Mouse (Mus musculus): Measurements from ENCODE around the gene Arap1.

Arap1 gene

DNA sequence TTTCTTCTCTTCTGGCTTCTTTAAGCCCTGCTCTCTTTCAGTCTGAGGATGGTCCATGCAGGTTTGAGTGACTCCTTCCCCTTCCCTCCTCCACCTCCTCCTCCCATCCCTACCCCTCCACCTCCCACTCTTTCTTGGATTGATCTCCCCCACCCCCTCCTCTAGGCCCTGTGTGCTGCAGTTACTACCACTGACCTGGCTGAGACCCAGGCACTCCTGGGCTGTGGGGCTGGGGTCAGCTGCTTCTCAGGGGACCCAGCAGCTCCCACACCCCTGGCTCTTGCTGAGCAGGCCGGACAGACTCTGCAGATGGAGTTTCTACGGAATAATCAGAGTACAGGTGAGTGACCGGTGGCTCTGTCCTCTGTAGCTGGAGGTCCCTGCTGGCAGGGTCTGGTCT, 46.7 kb downstream of the Arap1 start:
- DNase-seq (ENCODE audit: low read depth, low spot score) = no peak

DNA sequence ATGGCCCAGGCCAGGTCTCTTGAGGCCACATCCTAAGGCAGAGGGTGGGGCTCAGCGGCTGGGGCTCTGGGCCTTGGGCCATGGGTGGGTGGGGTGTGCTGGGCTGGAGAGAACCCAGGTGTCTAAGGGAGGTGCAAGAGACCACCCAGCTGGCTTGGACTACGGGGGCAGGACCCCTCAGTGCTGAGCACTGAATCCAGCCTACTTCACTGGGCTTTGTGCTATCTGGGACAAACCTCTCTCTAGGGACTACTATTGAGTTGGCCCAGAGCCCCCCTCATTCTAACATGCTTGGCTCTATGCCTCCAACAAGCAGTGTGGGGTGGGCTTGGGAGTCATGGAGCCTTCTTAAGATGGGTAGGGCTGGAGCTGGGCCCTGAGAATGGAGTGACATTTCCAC, 47.6 kb downstream of the Arap1 start:
- DNase-seq (ENCODE audit: low read depth, low spot score) = no peak

DNA sequence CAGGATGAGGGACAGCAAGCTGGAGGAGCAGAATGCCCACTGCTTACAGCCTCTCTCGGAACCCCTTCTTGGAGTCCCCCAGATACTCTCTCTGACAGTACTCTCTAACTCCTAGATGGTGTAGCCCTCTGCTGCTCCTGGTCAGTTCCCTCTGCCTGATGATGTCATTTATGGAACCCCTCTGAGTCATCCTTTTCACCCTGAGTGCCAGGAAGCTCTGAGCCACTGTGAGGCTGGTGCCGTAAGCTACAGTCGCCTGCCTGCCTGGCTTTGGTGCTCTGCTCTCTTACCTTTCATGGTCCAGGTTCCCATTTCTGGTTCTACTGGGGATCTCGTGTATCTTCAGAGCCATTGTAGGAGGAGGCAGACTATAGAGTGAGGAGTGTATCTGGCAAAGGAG, 49.3 kb downstream of the Arap1 start:
- DNase-seq (ENCODE audit: low read depth, low spot score) = no peak

DNA sequence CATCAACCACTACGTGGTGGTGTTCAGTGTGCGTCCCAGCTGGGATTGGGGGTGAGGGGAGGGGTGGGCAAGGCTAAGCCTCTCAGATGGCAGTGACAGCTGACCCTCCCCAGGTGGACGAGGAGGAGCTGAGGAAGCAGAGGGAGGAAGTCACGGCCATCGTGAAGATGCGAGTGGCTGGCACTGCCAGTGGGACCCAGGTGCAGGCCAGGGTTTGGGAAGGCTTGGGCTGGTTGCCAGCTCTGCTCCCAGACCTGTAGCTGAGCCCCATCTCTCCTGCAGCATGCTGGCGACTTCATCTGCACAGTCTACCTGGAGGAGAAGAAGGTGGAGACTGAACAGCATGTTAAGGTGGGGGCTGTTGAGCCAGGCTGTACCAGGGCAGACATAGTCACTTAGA, 53.6 kb downstream of the Arap1 start:
- DNase-seq (ENCODE audit: low read depth, low spot score) = no peak

DNA sequence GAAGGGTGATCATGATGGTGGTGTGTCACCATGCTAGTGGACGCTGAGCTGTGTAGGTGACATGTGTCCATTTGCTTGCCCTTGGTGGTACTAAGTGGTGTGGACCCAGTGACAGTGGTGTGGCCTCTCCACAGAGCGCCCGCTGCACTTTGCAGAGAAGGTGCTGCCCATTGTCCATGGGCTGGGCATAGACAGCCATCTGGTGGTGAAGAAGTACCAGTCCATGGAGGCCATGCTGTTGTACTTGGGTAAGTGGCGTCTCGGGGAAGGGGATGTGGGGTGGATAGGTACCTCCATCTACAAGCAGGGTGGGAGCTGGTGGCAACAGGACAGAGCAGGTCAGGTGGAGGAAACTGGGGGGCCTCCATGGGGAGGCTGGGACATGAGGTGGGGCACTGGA, 56.0 kb downstream of the Arap1 start:
- no peak for DNase-seq (ENCODE audit: low read depth, low spot score)

DNA sequence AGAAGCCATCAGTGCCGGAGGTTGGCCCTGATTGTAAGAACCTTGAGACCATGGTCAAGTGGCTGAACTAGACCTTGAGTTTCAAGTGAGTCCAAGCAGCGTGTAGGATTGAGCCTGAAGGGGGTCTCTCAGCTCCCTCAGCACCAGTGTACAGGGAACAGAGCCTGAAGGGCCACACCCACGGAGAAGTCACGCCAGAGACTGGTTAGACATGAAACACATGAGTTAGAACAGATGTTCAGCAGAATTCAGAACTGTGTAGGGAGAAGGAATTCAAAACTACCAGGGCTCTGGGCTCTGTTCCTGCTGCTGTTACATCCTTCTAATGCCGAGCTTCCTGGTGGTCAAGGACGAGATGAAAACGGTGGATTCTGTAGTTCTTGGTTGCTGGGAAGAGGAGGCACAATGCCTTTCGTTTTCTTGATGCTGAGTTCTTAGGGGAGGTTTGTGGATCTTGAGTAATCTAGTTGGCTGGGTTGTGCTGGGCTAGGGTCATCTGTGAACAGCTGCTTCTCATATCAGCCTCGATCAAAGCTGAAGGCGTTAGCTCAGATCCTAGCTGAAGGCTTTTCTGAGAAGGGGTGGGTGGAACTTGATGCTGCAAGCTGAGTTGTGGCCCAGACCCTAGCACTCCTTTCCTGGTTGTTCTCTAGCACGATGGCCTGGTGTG, 62.5 kb downstream of the Arap1 start, which contains the start of gene Gm45837:
Gene Gm45837 (plus strand): TSS at position 620 of the 670 bp plus-strand sequence.
- DNase-seq (ENCODE audit: low read depth, low spot score) = no peak

DNA sequence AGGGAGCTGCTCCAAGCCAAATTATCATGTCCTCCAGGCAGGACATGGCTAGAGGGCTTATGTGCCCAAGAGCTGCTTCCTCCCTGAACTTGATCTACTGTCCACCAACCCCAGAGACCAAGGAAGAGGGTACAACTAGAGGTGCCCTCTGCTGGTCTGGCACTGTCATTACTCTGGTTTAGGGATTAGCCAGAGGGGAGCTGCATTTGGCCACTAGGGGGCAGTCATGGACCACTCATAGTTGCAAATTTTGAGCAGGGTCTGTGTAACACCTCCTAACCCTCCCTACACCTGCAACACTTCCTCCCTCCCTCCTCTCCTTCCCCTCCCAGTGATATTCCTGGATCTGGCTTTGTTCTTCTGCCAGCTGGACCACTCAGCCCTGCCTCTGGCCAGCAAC, 64.9 kb downstream of the Arap1 start:
- peak; percentile 46 for DNase-seq (ENCODE audit: low read depth, low spot score)

DNA sequence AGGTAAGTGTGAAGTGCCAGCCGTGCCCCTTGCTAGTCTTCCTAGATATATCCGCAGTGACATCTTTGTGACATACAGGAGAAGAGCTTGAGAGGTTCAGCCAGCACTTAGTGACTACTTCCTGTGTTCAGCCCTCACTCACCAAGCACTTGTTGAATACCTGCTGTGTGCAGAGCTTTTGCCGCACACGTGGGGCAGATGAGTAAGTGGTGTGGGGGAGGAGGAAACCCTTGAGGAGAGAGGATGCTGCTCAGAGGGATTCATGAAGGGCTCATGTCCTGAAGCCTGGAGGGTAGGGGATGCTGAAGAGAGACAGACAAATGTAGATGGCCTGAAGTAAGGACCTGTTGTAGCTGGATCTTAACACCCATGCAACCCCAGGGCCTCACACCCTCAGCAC, 66.3 kb downstream of the Arap1 start:
- DNase-seq (ENCODE audit: low read depth, low spot score) = no peak

DNA sequence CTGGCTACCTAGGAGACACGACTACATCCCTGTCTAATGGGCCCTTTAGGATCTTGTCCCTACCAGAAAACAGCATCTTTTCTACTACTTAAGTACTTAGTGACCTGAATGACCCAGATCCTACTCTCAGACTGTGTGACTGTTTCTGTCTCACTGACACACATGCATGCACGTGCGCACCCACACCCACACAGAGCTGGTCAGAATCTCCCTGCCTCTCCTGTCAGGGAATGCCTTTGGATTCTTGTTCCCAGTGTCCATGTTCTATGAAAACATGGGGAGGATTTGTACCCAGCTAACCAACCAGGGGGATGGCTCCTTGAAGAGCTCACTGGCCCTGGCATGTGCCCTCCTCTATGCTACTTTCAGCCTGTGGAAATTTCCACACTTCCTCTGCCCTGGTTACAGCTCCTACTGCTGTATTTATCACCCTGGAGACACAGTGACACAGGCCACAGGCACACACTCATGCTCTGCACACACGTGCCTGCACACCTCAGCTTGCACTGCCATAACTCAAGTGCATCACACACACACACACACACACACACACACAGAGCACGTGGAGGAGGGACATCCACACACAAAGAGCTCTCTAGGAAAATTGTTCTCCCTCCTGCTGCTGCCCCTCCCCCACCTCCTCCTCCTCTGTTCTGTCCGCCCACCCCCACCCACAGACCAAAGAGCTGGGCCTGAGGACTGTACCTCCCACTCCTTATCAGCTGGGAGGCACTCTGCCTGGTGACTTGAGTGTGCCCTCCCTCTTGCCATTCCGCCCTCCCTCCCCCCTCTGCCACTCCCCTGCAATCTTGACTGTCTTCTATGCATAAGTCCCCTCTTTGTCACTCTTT, 67.0 kb downstream of the Arap1 start:
- no peak for DNase-seq (ENCODE audit: low read depth, low spot score)

DNA sequence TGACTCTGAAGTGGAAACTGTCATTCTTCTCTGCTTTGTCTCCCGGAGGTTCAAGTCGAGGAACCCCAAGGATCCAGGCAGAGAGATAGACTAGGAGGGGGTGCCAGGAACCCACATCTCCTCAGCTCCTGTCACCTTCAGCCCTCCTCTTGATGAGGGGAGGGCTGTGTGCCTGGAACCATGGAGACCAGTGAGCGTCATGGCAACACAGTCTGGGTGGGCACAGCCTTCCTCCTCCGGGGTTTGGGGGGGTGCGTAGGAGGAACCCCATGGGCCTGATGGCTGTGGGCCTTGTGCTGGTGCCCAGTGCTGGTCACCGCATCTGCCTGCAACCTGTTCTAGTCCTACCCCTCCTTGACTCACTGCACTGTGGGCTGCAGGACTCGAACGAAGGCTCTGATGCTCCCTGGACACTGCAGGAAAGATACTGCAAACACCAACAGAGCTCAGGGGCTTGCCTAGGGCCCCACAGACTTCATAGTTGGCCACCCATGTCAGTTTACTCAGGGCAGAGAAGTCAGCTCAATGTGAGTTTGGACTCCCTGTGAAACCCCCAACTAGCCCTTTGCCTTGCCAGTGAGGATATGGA, 67.7 kb downstream of the Arap1 start:
- DNase-seq (ENCODE audit: low read depth, low spot score) = peak; percentile 16

DNA sequence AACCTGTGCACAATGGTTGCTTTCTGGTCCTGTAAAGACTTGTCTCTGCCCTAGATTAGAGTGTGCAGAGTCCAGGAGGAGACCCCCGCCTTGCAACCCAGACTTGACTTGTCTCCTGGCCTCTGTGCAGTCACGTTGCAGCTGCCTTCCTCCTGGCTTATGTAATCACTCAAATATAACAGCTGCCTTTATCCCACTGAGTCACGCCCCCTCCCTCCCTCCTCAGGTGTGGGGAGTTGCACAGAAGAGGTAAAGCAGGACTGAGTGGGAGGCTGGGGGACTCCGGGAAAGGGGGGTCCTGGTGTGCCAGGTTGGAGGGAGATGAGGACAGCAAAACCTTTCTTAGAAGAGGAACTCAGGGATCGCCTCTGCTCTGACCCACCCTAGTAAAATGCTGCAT, 68.5 kb downstream of the Arap1 start:
- no peak for DNase-seq (ENCODE audit: low read depth, low spot score)

DNA sequence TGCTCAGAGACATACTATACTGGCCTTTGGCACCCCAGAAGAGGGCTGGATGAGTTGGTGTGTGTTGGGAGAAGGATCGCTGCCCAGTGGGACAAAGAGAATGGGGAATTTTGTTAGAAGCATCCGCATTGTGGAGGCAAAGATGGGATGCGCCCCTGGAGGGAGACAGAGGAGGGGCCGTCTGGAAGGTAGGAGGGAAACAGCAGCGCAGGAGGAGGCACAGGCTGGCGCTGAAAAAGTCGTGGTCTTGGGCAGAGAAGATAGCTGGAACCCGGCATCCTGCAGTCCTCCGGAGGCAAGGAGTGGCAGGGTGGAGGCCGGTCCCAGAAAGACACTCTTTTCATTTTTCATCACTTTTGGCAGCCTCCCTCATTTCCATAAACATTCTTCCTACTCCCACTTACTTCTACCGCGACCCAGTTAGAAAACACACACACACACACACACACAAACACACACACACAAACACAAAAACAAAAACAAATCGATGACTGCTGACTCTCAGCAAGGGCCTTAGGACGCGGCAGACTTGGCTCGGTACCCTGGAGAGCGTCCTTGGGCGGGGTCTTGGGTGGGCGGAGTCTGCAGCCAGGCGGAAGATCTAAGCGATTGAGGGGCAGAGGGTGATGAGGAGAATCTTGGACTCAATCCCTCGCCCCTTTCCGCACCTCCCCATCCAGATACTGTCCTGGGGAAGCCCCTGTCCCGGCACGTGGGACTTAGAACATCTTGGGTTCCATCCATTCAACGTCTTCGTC, 71.3 kb downstream of the Arap1 start:
- DNase-seq (ENCODE audit: low read depth, low spot score) = no peak

DNA sequence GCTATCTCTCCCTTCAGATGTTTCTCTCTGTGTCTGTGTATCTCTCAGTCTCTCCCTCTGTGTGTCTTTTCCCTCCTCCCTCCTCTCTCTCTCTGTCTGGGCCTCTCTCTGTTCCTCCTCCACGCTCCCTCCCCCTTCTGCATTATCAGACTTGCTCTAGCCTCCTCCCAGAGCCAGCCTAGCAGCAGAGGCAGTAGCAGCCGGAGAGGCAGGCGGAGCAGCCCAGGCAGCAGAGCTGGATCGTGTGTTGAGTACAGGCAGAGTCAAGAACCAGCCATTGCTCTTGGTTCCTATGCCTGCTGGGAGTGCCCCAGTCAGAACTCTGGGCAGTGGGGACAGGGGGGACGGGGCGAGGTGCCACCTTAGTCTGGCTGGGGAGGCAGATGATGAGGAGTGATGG, 73.7 kb downstream of the Arap1 start, which contains the start of gene Pde2a:
Gene Pde2a (plus strand): TSS at position 163 of the 400 bp plus-strand sequence.
- DNase-seq (ENCODE audit: low read depth, low spot score) = peak; percentile 58

DNA sequence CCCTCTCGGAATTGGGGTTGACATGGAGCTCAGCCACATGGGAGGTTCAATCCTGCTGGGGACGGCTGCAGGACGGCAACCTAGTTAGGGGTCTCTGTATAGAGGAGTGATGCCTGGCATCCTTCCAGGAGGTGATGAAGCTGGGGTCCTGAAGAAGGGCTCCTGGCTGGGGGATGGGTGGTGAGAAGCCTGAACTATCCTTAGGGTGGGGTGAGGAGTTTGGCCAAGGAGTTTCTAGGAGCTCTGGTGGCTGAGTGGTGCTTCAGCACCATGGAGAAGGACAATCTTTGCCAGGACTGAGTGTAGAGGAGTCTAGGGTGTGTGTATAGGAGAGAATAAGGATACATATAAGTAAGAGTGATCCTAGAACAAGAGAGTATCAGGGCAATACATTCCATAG, 74.2 kb downstream of the Arap1 start:
- DNase-seq (ENCODE audit: low read depth, low spot score) = no peak

DNA sequence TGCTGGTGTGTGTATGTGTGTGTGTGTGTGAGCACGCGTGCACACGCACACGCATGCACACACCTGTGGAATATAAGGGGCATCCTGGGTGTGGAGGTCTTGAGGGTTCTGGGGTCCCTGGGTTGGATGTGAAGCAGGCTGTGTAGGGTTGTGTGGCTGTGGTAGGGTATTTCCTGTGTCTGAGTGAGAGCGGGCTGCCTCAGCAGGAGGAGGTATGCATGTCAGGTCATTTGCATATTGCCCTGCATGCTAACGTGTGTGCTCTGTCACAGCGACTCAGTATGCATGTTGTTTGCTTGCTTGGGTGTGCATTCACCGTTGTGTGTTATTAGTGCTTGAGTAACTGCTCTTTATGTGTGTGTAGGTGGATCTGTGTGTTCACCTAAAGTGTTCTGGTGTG, 74.8 kb downstream of the Arap1 start:
- no peak for DNase-seq (ENCODE audit: low read depth, low spot score)

DNA sequence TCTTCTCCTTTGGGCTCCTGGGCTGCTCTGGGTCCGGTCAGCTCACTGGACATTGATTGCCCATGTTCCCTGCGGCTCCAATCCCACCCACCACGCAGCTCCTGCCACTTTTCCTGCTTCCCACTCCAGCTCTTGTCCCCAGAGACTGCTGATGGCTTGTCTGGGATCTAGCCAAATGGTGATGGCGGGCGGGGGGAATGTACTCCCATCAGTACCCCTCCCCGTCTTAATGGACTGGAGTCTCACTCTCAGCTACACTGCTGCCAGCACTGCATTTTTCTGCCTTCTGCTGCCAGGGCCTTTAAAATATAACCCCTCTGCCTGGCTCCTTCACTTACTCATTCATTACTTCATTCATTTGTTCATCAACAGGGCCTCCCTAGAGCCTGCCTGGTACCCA, 76.1 kb downstream of the Arap1 start:
- no peak for DNase-seq (ENCODE audit: low read depth, low spot score)

DNA sequence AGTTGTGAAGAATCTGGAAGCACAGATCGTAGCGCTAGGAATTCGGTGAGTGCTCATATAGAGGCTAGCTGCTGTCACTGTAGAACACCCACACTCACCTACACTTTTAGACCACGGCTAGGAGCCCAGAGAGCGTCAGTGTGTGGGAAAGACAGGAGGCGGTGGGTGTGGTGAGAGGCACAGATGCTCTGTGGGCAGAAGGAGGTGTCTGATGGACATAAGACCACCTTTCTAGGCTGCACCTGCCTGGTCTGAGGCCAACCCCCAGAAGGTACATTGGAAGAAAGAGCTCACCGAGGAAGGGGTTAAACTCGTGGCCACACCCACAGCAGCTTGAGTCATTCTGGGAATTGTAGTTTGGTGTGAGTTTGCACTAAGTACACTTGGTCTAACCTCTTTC, 78.8 kb downstream of the Arap1 start:
- no peak for DNase-seq (ENCODE audit: low read depth, low spot score)

DNA sequence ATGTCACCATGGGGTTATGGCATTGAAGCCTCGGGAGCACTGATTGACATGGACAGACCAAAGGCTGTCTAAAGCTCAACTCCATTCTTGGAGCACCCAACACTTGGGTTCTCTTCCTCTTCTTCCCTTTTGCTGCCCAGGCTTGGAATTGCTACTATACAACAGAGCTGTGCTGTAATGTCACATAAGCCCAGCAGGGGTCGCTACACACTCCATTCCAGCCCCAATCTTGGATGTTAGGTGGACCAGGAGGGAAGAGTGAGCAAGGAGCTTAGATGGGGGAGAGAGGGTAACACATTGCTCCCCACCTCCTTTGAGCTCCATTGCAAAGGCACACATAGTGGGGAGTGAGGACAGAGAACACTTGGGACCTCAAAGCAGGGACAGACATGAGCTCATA, 79.9 kb downstream of the Arap1 start:
- no peak for DNase-seq (ENCODE audit: low read depth, low spot score)

DNA sequence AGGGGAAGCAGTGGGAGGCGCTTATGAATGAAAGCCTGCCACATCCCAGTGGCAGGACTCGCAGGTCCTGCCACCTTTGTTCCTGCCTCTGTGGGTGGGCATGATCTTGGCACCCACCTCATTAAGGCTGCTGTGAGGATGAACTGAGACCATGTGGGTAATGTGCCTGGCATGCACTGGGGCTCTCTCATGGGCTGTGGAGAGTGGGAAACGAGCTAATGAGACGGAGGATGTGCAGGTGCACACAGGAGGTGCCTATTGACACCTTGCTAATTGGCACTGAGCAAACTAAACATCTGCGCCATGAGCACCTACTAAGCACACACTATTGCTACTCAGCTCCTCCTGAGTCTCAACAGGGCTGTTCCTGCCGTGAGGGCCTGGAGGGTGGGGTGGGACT, 87.2 kb downstream of the Arap1 start:
- DNase-seq (ENCODE audit: low read depth, low spot score) = no peak

DNA sequence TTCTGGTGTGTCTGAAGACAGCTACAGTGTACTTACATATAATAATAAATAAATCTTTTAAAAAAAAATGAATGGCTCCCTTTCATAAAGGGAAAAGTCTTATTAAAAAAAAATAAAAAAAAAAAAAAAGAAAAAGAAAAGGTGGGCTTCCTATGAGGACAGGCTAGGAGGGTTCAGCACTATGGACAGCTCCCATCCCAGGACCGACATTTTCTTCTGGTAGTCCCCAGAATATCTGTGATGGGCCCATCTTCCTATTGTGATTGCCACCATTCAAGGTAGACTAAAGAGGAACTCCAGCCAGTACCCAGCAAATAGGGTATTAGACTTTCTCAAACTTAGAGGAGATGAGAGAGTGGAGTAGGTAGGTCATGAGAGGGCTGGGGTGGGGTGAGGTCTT, 90.0 kb downstream of the Arap1 start:
- DNase-seq (ENCODE audit: low read depth, low spot score) = no peak

DNA sequence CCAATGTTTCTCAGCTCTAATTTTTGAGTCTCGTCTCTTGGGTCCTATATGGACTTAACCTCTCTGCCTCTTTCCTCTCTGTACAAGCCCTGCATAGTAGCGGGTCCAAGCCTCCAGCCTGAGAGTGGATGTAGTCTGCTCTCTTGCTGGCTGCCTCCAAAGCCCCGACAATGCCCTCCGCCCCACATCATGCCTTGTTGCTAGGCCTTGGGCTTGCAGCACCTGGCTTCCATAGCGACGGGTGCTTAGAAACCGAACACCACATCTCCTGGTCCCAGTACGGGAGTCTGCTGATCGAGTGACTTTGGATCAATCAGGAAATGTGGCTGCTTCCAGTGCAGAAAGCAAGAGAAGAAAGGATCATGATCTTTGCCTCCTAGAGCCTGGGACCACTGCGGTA, 95.2 kb downstream of the Arap1 start:
- no peak for DNase-seq (ENCODE audit: low read depth, low spot score)

DNA sequence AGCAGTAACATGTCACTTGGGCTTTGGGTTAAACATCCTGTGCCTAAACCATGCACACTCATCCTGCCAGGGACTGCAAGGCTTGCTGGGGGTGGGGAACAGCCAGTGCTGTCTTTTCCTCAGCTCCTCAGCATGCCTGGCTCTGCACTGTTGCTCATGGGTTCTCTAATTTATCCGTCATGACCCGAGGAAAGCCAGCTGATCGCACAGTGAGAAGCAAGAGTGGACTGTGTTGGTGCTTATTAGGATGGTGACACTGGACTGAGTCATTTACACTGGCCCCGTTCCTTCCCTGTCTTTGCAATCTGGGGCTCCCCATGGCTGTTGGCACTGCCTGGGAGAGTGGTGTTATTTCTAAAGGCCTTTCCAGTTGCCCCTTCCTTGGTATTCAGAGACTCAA, 96.3 kb downstream of the Arap1 start:
- DNase-seq (ENCODE audit: low read depth, low spot score) = no peak
